Mouse (Mus musculus): Measurements from ENCODE around the gene Ube2r2.

DNA sequence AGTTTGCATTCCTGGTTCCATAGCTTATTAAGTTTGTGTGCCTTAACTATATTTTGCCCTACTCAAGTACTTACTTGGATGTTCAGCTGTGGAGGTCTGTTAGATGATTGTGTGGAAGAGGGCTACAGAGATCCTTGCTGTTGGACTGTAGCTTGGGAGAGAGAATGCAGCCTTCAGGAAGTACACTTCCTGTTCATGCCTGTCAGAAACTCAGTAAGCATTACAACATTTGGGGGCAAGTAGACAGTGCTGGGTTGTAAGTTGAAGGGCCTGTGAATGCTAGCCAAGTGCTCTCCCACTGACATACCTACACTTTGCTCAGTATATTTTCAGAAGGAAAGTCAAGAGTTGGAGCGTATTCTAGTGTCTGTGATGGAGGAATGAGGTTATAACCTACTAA is 22.7 kb downstream of the Ube2r2 start:
- no peak for TF ChIP-seq POLR2A (IDR thresholded peaks at IDR 0.05; ENCODE audit: insufficient read length, low read depth)
- no peak for TF ChIP-seq USF1 (IDR thresholded peaks at IDR 0.05; ENCODE audit: low read depth)
- TF ChIP-seq TCF12 (IDR thresholded peaks at IDR 0.05; ENCODE audit: insufficient read depth, poor library complexity, severe bottlenecking) = no peak
- no peak for TF ChIP-seq SRF (IDR thresholded peaks at IDR 0.05; ENCODE audit: control insufficient read depth, insufficient read length, low read depth)
- TF ChIP-seq POLR2AphosphoS2 (IDR thresholded peaks at IDR 0.05; ENCODE audit: insufficient read length, low read depth) = no peak
- TF ChIP-seq TCF3 (IDR thresholded peaks at IDR 0.05; ENCODE audit: insufficient read length, low read depth) = no peak
- TF ChIP-seq REST (IDR thresholded peaks at IDR 0.05; ENCODE audit: insufficient read depth, insufficient read length) = no peak
- TF ChIP-seq E2F4 (IDR thresholded peaks at IDR 0.05; ENCODE audit: insufficient read depth) = no peak
- no peak for TF ChIP-seq MAX (IDR thresholded peaks at IDR 0.05; ENCODE audit: low read depth)
- TF ChIP-seq CEBPB (IDR thresholded peaks at IDR 0.05; ENCODE audit: insufficient read depth, poor library complexity, severe bottlenecking) = no peak
- no peak for TF ChIP-seq MYOG (IDR thresholded peaks at IDR 0.05; ENCODE audit: control insufficient read depth in 1 of 3, insufficient read depth in 1 of 3, insufficient read length in 2 of 3, low read depth in 2 of 3)

Data from myocyte (in vitro differentiated cells).